Mouse (Mus musculus) ES-E14 (cell line): ENCODE data around the gene Gpsm2. TPM values are rescaled to one million over a fixed set of nuclear protein-coding genes. Genes with fewer than 3 reads are reported as not detected.

Experiments used
- DNase-seq: peaks from one replicate; pipeline ENCODE4 v3.0.0-alpha.2; 2013; ENCODE audit warnings: low read depth, low spot score
- H3K27ac ChIP-seq: 2 replicates; pipeline ENCODE4 v1.5.1; 2012; ENCODE audit warnings: low read depth, mild to moderate bottlenecking, low read length, moderate library complexity, mixed read lengths; ENCODE audit not compliant: poor library complexity, insufficient read depth, severe bottlenecking
- H3K36me3 ChIP-seq: 2 replicates; pipeline ENCODE4 v1.6.1; 2012; ENCODE audit warnings: mild to moderate bottlenecking, low read length, moderate library complexity, mixed read lengths; ENCODE audit not compliant: control insufficient read depth, poor library complexity, insufficient read depth, severe bottlenecking
- H3K4me1 ChIP-seq, 2 experiments: fragments of 150-350 bp in 1 of 2; sonication (generic) in 1 of 2; 2 replicates each; pipeline ENCODE4 v1.6.1; 2012; ENCODE audit warnings: low read length in 2 of 2, mild to moderate bottlenecking in 1 of 2, mixed read lengths in 1 of 2; ENCODE audit not compliant: control insufficient read depth in 2 of 2, insufficient read depth in 2 of 2, poor library complexity in 1 of 2
- H3K4me3 ChIP-seq, 2 experiments: fragments of 150-350 bp in 1 of 2; sonication (generic) in 1 of 2; 2 replicates each; pipeline ENCODE4 v1.5.1; 2012; ENCODE audit warnings: low read length in 2 of 2, low read depth in 1 of 2, mild to moderate bottlenecking in 1 of 2, mixed read lengths in 1 of 2; ENCODE audit not compliant: insufficient read depth in 1 of 2, poor library complexity in 1 of 2, severe bottlenecking in 1 of 2
- H3K9ac ChIP-seq: 2 replicates; pipeline ENCODE4 v1.6.1; 2012; ENCODE audit warnings: low read depth, mild to moderate bottlenecking, low read length, mixed read lengths; ENCODE audit not compliant: poor library complexity, insufficient read depth, severe bottlenecking
- H3K9me3 ChIP-seq: fragments of 150-350 bp; sonication (generic); 2 replicates; pipeline ENCODE4 v1.6.1; 2012; ENCODE audit warnings: low read depth, mild to moderate bottlenecking, low read length; ENCODE audit not compliant: control insufficient read depth, insufficient read depth
- CHD2 ChIP-seq: IDR thresholded peaks from 2 replicates; pipeline ENCODE4 v1.6.1; 2014; ENCODE audit warnings: mild to moderate bottlenecking, low read depth, low read length, inconsistent platforms
- HCFC1 ChIP-seq: IDR thresholded peaks from 2 replicates; pipeline ENCODE4 v1.6.1; 2012; ENCODE audit warnings: low read length, inconsistent platforms, borderline replicate concordance; ENCODE audit not compliant: insufficient read depth
- MAFK ChIP-seq: IDR thresholded peaks from 2 replicates; pipeline ENCODE4 v1.6.1; 2014; ENCODE audit warnings: mild to moderate bottlenecking, low read depth, low read length, inconsistent platforms; ENCODE audit not compliant: insufficient read depth
- ZC3H11A ChIP-seq: IDR thresholded peaks from 2 replicates; pipeline ENCODE4 v1.6.1; 2012; ENCODE audit warnings: low read depth, mild to moderate bottlenecking, inconsistent platforms, low read length, borderline replicate concordance
- ZNF384 ChIP-seq: IDR thresholded peaks from 2 replicates; pipeline ENCODE4 v1.6.1; 2012; ENCODE audit warnings: low read depth, low read length, inconsistent platforms
- in situ Hi-C, 2 experiments: fragments of 600-800 bp; cut with MboI; formaldehyde crosslinking; loops; one replicate each; pipeline ENCODE4 v1.15.1; 2025; ENCODE audit warnings: low sequenced_read_pairs in 2 of 2, inconsistent platforms in 1 of 2; ENCODE audit not compliant: unreplicated experiment in 2 of 2
- total RNA-seq: library from RNA; depleted of rRNA; stranded (reverse); fragments of 300-350 nt; gene quantifications from 2 replicates; pipeline ENCODE4 v1.2.3, GENCODE M21; 2012

Gene Gpsm2
- total RNA-seq, 1 experiment = 16.2 TPM

DNA sequence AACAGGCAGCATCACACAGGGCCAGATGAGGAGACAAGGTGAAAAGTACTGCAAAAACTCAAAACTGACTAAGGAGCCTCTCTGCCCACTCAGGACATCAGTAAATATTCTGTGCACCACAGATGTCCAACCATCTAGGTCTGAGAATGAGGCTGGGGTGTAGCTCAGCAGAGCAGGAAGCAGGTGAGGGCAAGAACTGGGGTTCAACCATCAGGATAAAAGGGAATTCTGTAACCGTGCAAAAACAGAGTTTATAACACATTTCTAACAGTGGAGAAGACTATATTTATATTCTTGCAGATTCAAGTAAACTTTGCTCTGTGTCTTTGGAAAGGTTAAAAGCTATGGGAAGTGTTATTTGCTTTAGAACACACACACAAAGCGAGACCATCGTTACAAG, 2.3 kb downstream of the Gpsm2 start:
- no peak overlapping the region for H3K9ac ChIP-seq
- in situ Hi-C loops = no loop called here
- H3K4me1 ChIP-seq = no peaks in the 10 kb centered on the region
- TF ChIP-seq MAFK (no peak), ZC3H11A (no peak), HCFC1 (no peak), CHD2 (no peak), ZNF384 (no peak)
- H3K4me3 ChIP-seq = no peak overlapping the region
- H3K9me3 ChIP-seq = no peaks in the 10 kb centered on the region
- H3K36me3 ChIP-seq = no peaks in the 10 kb centered on the region
- DNase-seq = no peak
- H3K27ac ChIP-seq = no peak overlapping the region

DNA sequence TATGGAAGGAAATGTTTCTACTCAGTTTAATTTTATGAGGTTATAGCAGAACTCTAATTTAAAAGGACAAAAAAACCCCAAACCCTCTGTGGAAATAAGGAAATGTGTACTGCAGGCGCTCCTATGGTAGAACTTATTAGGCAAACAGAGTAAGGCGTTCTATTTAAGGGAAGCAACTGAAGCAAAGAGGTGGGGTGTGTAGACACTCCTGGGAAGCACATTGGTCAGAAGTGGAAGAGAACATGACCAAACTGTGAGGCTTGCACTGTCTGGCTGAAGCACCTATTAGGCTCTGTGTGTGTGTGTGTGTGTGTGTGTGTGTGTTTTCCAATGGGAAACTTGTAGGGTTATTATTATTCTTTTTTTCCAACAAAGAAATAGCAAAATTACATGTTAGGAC, 2.8 kb downstream of the Gpsm2 start:
- H3K4me1 ChIP-seq = no peaks in the 10 kb centered on the region
- DNase-seq = no peak
- no peak overlapping the region for H3K4me3 ChIP-seq
- in situ Hi-C loops = no loop called here
- H3K36me3 ChIP-seq = no peaks in the 10 kb centered on the region
- no peaks in the 10 kb centered on the region for H3K9me3 ChIP-seq
- no peak overlapping the region for H3K27ac ChIP-seq
- TF ChIP-seq CHD2 (no peak), MAFK (no peak), ZNF384 (no peak), ZC3H11A (no peak), HCFC1 (no peak)
- H3K9ac ChIP-seq = no peak overlapping the region

DNA sequence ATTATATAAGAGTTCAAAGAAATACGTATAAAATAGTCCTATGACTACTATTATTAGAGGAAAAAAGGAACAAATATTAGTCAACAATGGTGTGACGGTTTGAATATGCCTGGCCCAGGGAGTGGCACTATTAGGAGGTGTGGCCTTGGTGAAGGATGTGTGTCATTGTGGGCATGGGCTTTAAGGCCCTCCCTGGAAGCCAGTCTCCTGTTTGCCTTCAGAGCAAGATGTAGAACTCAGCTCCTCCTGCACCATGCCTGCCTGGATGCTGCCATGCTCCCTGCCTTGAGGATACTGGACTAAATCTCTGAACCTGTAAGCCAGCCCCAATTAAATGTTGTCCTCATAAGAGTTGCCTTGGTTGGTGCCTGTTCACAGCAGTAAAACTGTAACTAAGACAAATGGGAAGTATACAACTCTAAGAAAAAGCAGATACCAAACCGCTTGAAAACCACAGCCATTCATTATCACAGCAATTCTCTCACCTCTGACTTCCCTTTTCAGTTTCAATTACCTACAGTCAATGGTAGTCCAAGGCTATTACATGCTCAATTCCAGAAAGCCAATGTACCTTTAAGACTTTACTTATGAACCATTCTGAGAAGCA, 4.1 kb downstream of the Gpsm2 start:
- Histone ChIP-seq H3K27ac (no peak overlapping the region), H3K4me3 (no peak overlapping the region), H3K9ac (no peak overlapping the region), H3K36me3 (no peaks in the 10 kb centered on the region), H3K4me1 (no peaks in the 10 kb centered on the region; a peak in 1 of 4 replicates), H3K9me3 (no peaks in the 10 kb centered on the region)
- in situ Hi-C loops = no loop called here
- no peak for DNase-seq
- no peak for TF ChIP-seq ZNF384

DNA sequence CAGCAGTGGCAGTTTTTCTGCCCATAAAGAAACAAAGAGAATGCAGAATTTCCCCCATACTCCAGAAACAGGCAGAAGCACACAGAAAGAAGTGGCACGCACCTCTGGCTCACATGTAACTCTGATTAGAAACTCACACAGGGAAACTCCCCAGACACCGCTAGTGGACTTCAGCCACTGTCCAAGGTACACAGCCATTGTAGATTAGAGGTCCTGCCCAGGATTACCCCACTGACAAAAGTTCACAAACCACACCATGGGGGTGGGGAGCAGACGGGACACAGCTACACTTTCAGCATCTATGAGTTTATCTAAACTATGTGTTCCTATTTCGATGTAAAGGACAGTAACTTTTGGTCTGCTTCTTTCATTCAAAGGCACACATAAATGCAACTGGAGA, 7.3 kb downstream of the Gpsm2 start:
- no peaks in the 10 kb centered on the region for H3K36me3 ChIP-seq
- in situ Hi-C loops = no loop called here
- no peaks in the 10 kb centered on the region for H3K9me3 ChIP-seq

DNA sequence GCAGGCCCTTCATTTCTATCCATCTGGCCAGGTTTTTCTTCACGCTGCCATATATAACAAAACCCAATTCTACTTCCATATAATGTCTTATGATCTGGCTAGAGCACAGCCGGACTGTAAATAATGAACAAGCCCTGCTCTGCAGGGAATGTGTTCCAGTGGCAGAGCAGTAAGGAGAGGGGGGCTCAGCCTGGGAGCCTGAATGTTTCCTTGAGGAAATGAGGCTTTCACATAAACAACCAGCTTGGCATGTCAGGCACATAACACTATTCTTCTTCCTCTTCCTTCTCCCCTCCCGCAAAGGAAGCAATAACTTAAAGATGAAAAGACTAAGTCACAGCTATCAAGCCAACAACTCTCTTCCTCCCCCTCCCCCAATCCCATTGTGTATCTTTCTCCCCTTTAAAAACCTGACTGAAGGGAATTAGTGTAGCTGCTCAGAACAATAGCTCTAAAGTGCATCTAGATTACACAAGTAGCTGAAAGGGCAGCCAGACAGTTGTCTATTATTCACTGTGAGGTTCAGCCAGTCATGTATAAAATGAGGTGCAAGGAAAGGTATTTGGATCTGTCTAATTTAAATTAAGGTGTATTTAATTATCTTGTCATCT, 8.9 kb downstream of the Gpsm2 start:
- in situ Hi-C loops = no loop called here
- Histone ChIP-seq H3K36me3 (no peaks in the 10 kb centered on the region), H3K4me1 (no peaks in the 10 kb centered on the region; a peak in 1 of 4 replicates), H3K4me3 (no peak overlapping the region), H3K9me3 (no peaks in the 10 kb centered on the region), H3K27ac (no peak overlapping the region), H3K9ac (no peak overlapping the region)
- no peak for TF ChIP-seq ZC3H11A
- TF ChIP-seq MAFK = no peak
- no peak for TF ChIP-seq CHD2
- no peak for TF ChIP-seq HCFC1
- no peak for TF ChIP-seq ZNF384
- DNase-seq = no peak

More for the DNA sequence above, 7.3 kb downstream of the Gpsm2 start:
- Histone ChIP-seq H3K4me1 (no peaks in the 10 kb centered on the region; a peak in 1 of 4 replicates), H3K27ac (no peak overlapping the region), H3K9ac (no peak overlapping the region), H3K4me3 (no peak overlapping the region)
- no peak for DNase-seq
- no peak for TF ChIP-seq CHD2
- TF ChIP-seq ZNF384 = no peak
- TF ChIP-seq ZC3H11A = no peak
- TF ChIP-seq HCFC1 = no peak
- TF ChIP-seq MAFK = no peak
